Mouse (Mus musculus) lung, postnatal 14 days (tissue): ENCODE data around the gene Etv6.

Source experiments
- DNase-seq: peaks from one replicate; pipeline ENCODE4 v3.0.0; 2021

Etv6 gene

GRCm38 (mm10) chr6:134273884-134274283 lies 238.4 kb downstream of the Etv6 start:
- DNase-seq: no peak

GRCm38 (mm10) chr6:134276954-134277353 lies 241.5 kb downstream of the Etv6 start:
- DNase-seq: no peak

GRCm38 (mm10) chr6:134282095-134282494 lies 246.6 kb downstream of the Etv6 start:
- no peak for DNase-seq

GRCm38 (mm10) chr6:134291823-134292222 lies 256.3 kb downstream of the Etv6 start:
- DNase-seq: no peak

GRCm38 (mm10) chr6:134292404-134292803 lies 256.9 kb downstream of the Etv6 start:
- DNase-seq: no peak

GRCm38 (mm10) chr6:134293615-134294508 lies 258.4 kb downstream of the Etv6 start:
- DNase-seq: no peak

GRCm38 (mm10) chr6:134297884-134298619 lies 262.6 kb downstream of the Etv6 start:
- DNase-seq: no peak

GRCm38 (mm10) chr6:134301951-134302350 lies 266.5 kb downstream of the Etv6 start:
- DNase-seq: no peak

GRCm38 (mm10) chr6:134311346-134311745 lies 275.8 kb downstream of the Etv6 start:
- DNase-seq: no peak

GRCm38 (mm10) chr6:134312571-134312970 lies 277.1 kb downstream of the Etv6 start:
- no peak for DNase-seq

- DNase-seq: no peak
These were observed 281.9 kb downstream of the Etv6 start for GRCm38 (mm10) chr6:134317371-134317770.
